Mouse (Mus musculus): ENCODE results near the gene 1700001C19Rik. TPM values are rescaled to one million over a fixed set of nuclear protein-coding genes. Genes with fewer than 3 reads are reported as not detected.

1700001C19Rik gene
- polyA plus RNA-seq, 1 experiment: not detected

- H3K4me3 ChIP-seq (ENCODE audit: extremely low read depth, insufficient read depth, insufficient read length): no peak overlapping the region
- H3K27me3 ChIP-seq (ENCODE audit: control insufficient read depth, insufficient read depth, low read length): no peaks in the 10 kb centered on the region
- TF ChIP-seq POLR2A (IDR thresholded peaks at IDR 0.05; ENCODE audit: low read depth, low read length) (no peak), CTCF (IDR thresholded peaks at IDR 0.05; ENCODE audit: extremely low read depth, insufficient read depth, insufficient read length, insufficient replicate concordance) (no peak)
- H3K27ac ChIP-seq (ENCODE audit: insufficient read depth, low read length): no peak overlapping the region
- WGBS: 80% methylated on average over 7 of the region's 7 CpGs
- H3K36me3 ChIP-seq (ENCODE audit: control insufficient read depth, insufficient read depth, low read length): no peaks in the 10 kb centered on the region
- no peaks in the 10 kb centered on the region for H3K4me1 ChIP-seq (ENCODE audit: control insufficient read depth, insufficient read depth, insufficient read length)
- no peak for DNase-seq (ENCODE audit: low read depth in 1 of 2, low spot score in 2 of 2)
These were observed 15.7 kb upstream of the 1700001C19Rik start for GRCm38 (mm10) chr17:47452886-47453285.

- no peaks in the 10 kb centered on the region for H3K36me3 ChIP-seq (ENCODE audit: control insufficient read depth, insufficient read depth, low read length)
- H3K27ac ChIP-seq (ENCODE audit: insufficient read depth, low read length): no peak overlapping the region
- no peaks in the 10 kb centered on the region for H3K27me3 ChIP-seq (ENCODE audit: control insufficient read depth, insufficient read depth, low read length)
- TF ChIP-seq CTCF (IDR thresholded peaks at IDR 0.05; ENCODE audit: extremely low read depth, insufficient read depth, insufficient read length, insufficient replicate concordance) (no peak), POLR2A (IDR thresholded peaks at IDR 0.05; ENCODE audit: low read depth, low read length) (no peak)
- H3K4me1 ChIP-seq (ENCODE audit: control insufficient read depth, insufficient read depth, insufficient read length): no peaks in the 10 kb centered on the region
- no peak for DNase-seq (ENCODE audit: low read depth in 1 of 2, low spot score in 2 of 2)
- H3K4me3 ChIP-seq (ENCODE audit: extremely low read depth, insufficient read depth, insufficient read length): no peak overlapping the region
- 83% methylated on average over 12 of the region's 12 CpGs for whole genome bisulfite sequencing
These were observed 13.8 kb upstream of the 1700001C19Rik start for GRCm38 (mm10) chr17:47450880-47451565.

- no peak for DNase-seq (ENCODE audit: low read depth in 1 of 2, low spot score in 2 of 2)
- WGBS: 83% methylated on average over 7 of the region's 7 CpGs
- Histone ChIP-seq H3K36me3 (ENCODE audit: control insufficient read depth, insufficient read depth, low read length) (no peaks in the 10 kb centered on the region), H3K4me1 (ENCODE audit: control insufficient read depth, insufficient read depth, insufficient read length) (no peaks in the 10 kb centered on the region), H3K27ac (ENCODE audit: insufficient read depth, low read length) (no peak overlapping the region), H3K27me3 (ENCODE audit: control insufficient read depth, insufficient read depth, low read length) (no peaks in the 10 kb centered on the region), H3K4me3 (ENCODE audit: extremely low read depth, insufficient read depth, insufficient read length) (no peak overlapping the region)
- TF ChIP-seq CTCF (IDR thresholded peaks at IDR 0.05; ENCODE audit: extremely low read depth, insufficient read depth, insufficient read length, insufficient replicate concordance): no peak
These were observed 13.1 kb upstream of the 1700001C19Rik start for GRCm38 (mm10) chr17:47450239-47450638.

GRCm38 (mm10) chr17:47449432-47449831 lies 12.3 kb upstream of the 1700001C19Rik start:
- DNase-seq (ENCODE audit: low read depth in 1 of 2, low spot score in 2 of 2): no peak
- Histone ChIP-seq H3K4me3 (ENCODE audit: extremely low read depth, insufficient read depth, insufficient read length) (no peak overlapping the region), H3K27me3 (ENCODE audit: control insufficient read depth, insufficient read depth, low read length) (no peaks in the 10 kb centered on the region), H3K36me3 (ENCODE audit: control insufficient read depth, insufficient read depth, low read length) (no peaks in the 10 kb centered on the region), H3K4me1 (ENCODE audit: control insufficient read depth, insufficient read depth, insufficient read length) (no peaks in the 10 kb centered on the region), H3K27ac (ENCODE audit: insufficient read depth, low read length) (no peak overlapping the region)
- 83% methylated on average over 5 of the region's 5 CpGs for WGBS
- TF ChIP-seq POLR2A (IDR thresholded peaks at IDR 0.05; ENCODE audit: low read depth, low read length): no peak
- TF ChIP-seq CTCF (IDR thresholded peaks at IDR 0.05; ENCODE audit: extremely low read depth, insufficient read depth, insufficient read length, insufficient replicate concordance): no peak

- no peak for DNase-seq (ENCODE audit: low read depth in 1 of 2, low spot score in 2 of 2)
- Histone ChIP-seq H3K36me3 (ENCODE audit: control insufficient read depth, insufficient read depth, low read length) (no peaks in the 10 kb centered on the region), H3K27me3 (ENCODE audit: control insufficient read depth, insufficient read depth, low read length) (no peaks in the 10 kb centered on the region), H3K4me3 (ENCODE audit: extremely low read depth, insufficient read depth, insufficient read length) (no peak overlapping the region), H3K4me1 (ENCODE audit: control insufficient read depth, insufficient read depth, insufficient read length) (no peaks in the 10 kb centered on the region), H3K27ac (ENCODE audit: insufficient read depth, low read length) (no peak overlapping the region)
- no peak for TF ChIP-seq CTCF (IDR thresholded peaks at IDR 0.05; ENCODE audit: extremely low read depth, insufficient read depth, insufficient read length, insufficient replicate concordance)
- TF ChIP-seq POLR2A (IDR thresholded peaks at IDR 0.05; ENCODE audit: low read depth, low read length): no peak
- WGBS: 61% methylated on average over 8 of the region's 8 CpGs
These were observed 11.6 kb upstream of the 1700001C19Rik start for GRCm38 (mm10) chr17:47448523-47449372.

- DNase-seq (ENCODE audit: low read depth in 1 of 2, low spot score in 2 of 2): no peak
- Histone ChIP-seq H3K4me3 (ENCODE audit: extremely low read depth, insufficient read depth, insufficient read length) (no peak overlapping the region), H3K4me1 (ENCODE audit: control insufficient read depth, insufficient read depth, insufficient read length) (no peaks in the 10 kb centered on the region), H3K27ac (ENCODE audit: insufficient read depth, low read length) (no peak overlapping the region), H3K27me3 (ENCODE audit: control insufficient read depth, insufficient read depth, low read length) (no peaks in the 10 kb centered on the region), H3K36me3 (ENCODE audit: control insufficient read depth, insufficient read depth, low read length) (no peaks in the 10 kb centered on the region)
- 86% methylated on average over 11 of the region's 11 CpGs for WGBS
- no peak for TF ChIP-seq POLR2A (IDR thresholded peaks at IDR 0.05; ENCODE audit: low read depth, low read length)
- no peak for TF ChIP-seq CTCF (IDR thresholded peaks at IDR 0.05; ENCODE audit: extremely low read depth, insufficient read depth, insufficient read length, insufficient replicate concordance)
These were observed 9.4 kb upstream of the 1700001C19Rik start for GRCm38 (mm10) chr17:47446561-47446960.

- WGBS: 80% methylated on average over 9 of the region's 9 CpGs
- Histone ChIP-seq H3K27ac (ENCODE audit: insufficient read depth, low read length) (no peak overlapping the region), H3K27me3 (ENCODE audit: control insufficient read depth, insufficient read depth, low read length) (no peaks in the 10 kb centered on the region), H3K4me1 (ENCODE audit: control insufficient read depth, insufficient read depth, insufficient read length) (no peaks in the 10 kb centered on the region), H3K4me3 (ENCODE audit: extremely low read depth, insufficient read depth, insufficient read length) (no peak overlapping the region), H3K36me3 (ENCODE audit: control insufficient read depth, insufficient read depth, low read length) (no peaks in the 10 kb centered on the region)
- TF ChIP-seq CTCF (IDR thresholded peaks at IDR 0.05; ENCODE audit: extremely low read depth, insufficient read depth, insufficient read length, insufficient replicate concordance) (no peak), POLR2A (IDR thresholded peaks at IDR 0.05; ENCODE audit: low read depth, low read length) (no peak)
- DNase-seq (ENCODE audit: low read depth in 1 of 2, low spot score in 2 of 2): no peak
These were observed 8.8 kb upstream of the 1700001C19Rik start for GRCm38 (mm10) chr17:47446025-47446424.

Measured in spleen, adult 2 months (tissue).